Mouse (Mus musculus): ENCODE results near the gene Scly. TPM values are rescaled to one million over a fixed set of nuclear protein-coding genes. Genes with fewer than 3 reads are reported as not detected.

Gene Scly
- polyA plus RNA-seq, 1 experiment: 10.2 TPM

- no peaks in the 10 kb centered on the region for H3K27me3 ChIP-seq (ENCODE audit: control insufficient read depth, insufficient read depth, insufficient read length)
- peak within 1 kb of the TSS; percentile 88 for H3ac ChIP-seq (ENCODE audit: control insufficient read depth, insufficient read length, low read depth)
- peak within 1 kb of the TSS; percentile 34 for H3K4me3 ChIP-seq (ENCODE audit: insufficient read depth, poor library complexity, severe bottlenecking)
- peaks cover 10% of the 10 kb centered on the region for H3K79me2 ChIP-seq (ENCODE audit: control insufficient read depth, insufficient read depth)
- peaks cover 3% of the 10 kb centered on the region for H3K79me3 ChIP-seq (ENCODE audit: low read depth)
- H3K36me3 ChIP-seq (ENCODE audit: control insufficient read depth, insufficient read depth): peaks cover 10% of the 10 kb centered on the region
- peak; percentile 98 for TF ChIP-seq CTCF (IDR thresholded peaks at IDR 0.05; ENCODE audit: control insufficient read depth, insufficient read depth, insufficient read length)
- no peak for TF ChIP-seq MYOD1 (IDR thresholded peaks at IDR 0.05; ENCODE audit: control insufficient read depth, insufficient read length, low read depth)
- TF ChIP-seq MYOG (IDR thresholded peaks at IDR 0.05; ENCODE audit: control insufficient read depth, extremely low read depth, insufficient read length): no peak
- no peak for TF ChIP-seq FOSL1 (IDR thresholded peaks at IDR 0.05; ENCODE audit: insufficient read depth, low read length, poor library complexity, severe bottlenecking)
- no peak for TF ChIP-seq USF1 (IDR thresholded peaks at IDR 0.05; ENCODE audit: low read depth)
- TF ChIP-seq MAX (IDR thresholded peaks at IDR 0.05): no peak
- no peak for TF ChIP-seq CEBPB (IDR thresholded peaks at IDR 0.05; ENCODE audit: low read depth)
Observed at GRCm38 (mm10) chr1:91366215-91367108, 68.3 kb downstream of the Scly start, which contains the start of gene Erfe. Erfe (plus strand) TSS chr1:91366430.

GRCm38 (mm10) chr1:91367295-91367694 lies 69.2 kb downstream of the Scly start:
- H3K27me3 ChIP-seq (ENCODE audit: control insufficient read depth, insufficient read depth, insufficient read length): no peaks in the 10 kb centered on the region
- peaks cover 3% of the 10 kb centered on the region for H3K79me3 ChIP-seq (ENCODE audit: low read depth)
- TF ChIP-seq CEBPB (IDR thresholded peaks at IDR 0.05; ENCODE audit: low read depth) (no peak), MYOG (IDR thresholded peaks at IDR 0.05; ENCODE audit: control insufficient read depth, extremely low read depth, insufficient read length) (no peak), CTCF (IDR thresholded peaks at IDR 0.05; ENCODE audit: control insufficient read depth, insufficient read depth, insufficient read length) (no peak), MAX (IDR thresholded peaks at IDR 0.05) (no peak)
- no peak overlapping the region for H3K4me3 ChIP-seq (ENCODE audit: insufficient read depth, poor library complexity, severe bottlenecking)
- peaks cover 17% of the 10 kb centered on the region for H3K36me3 ChIP-seq (ENCODE audit: control insufficient read depth, insufficient read depth)
- H3ac ChIP-seq (ENCODE audit: control insufficient read depth, insufficient read length, low read depth): no peak overlapping the region
- H3K79me2 ChIP-seq (ENCODE audit: control insufficient read depth, insufficient read depth): peaks cover 10% of the 10 kb centered on the region

GRCm38 (mm10) chr1:91369408-91369807 lies 71.3 kb downstream of the Scly start:
- H3K36me3 ChIP-seq (ENCODE audit: control insufficient read depth, insufficient read depth): peaks cover 35% of the 10 kb centered on the region
- no peaks in the 10 kb centered on the region for H3K27me3 ChIP-seq (ENCODE audit: control insufficient read depth, insufficient read depth, insufficient read length)
- H3K79me2 ChIP-seq (ENCODE audit: control insufficient read depth, insufficient read depth): peaks cover 10% of the 10 kb centered on the region
- H3K4me3 ChIP-seq (ENCODE audit: insufficient read depth, poor library complexity, severe bottlenecking): no peak overlapping the region
- TF ChIP-seq MYOG (IDR thresholded peaks at IDR 0.05; ENCODE audit: control insufficient read depth, extremely low read depth, insufficient read length) (no peak), FOSL1 (IDR thresholded peaks at IDR 0.05; ENCODE audit: insufficient read depth, low read length, poor library complexity, severe bottlenecking) (no peak), CTCF (IDR thresholded peaks at IDR 0.05; ENCODE audit: control insufficient read depth, insufficient read depth, insufficient read length) (no peak), MYOD1 (IDR thresholded peaks at IDR 0.05; ENCODE audit: control insufficient read depth, insufficient read length, low read depth) (no peak), CEBPB (IDR thresholded peaks at IDR 0.05; ENCODE audit: low read depth) (no peak), USF1 (IDR thresholded peaks at IDR 0.05; ENCODE audit: low read depth) (no peak), MAX (IDR thresholded peaks at IDR 0.05) (no peak)
- peaks cover 3% of the 10 kb centered on the region for H3K79me3 ChIP-seq (ENCODE audit: low read depth)
- H3ac ChIP-seq (ENCODE audit: control insufficient read depth, insufficient read length, low read depth): no peak overlapping the region

GRCm38 (mm10) chr1:91370055-91370454 lies 71.9 kb downstream of the Scly start:
- H3K4me3 ChIP-seq (ENCODE audit: insufficient read depth, poor library complexity, severe bottlenecking): no peak overlapping the region
- H3ac ChIP-seq (ENCODE audit: control insufficient read depth, insufficient read length, low read depth): no peak overlapping the region
- H3K27me3 ChIP-seq (ENCODE audit: control insufficient read depth, insufficient read depth, insufficient read length): no peaks in the 10 kb centered on the region
- H3K79me3 ChIP-seq (ENCODE audit: low read depth): peaks cover 3% of the 10 kb centered on the region
- peaks cover 42% of the 10 kb centered on the region for H3K36me3 ChIP-seq (ENCODE audit: control insufficient read depth, insufficient read depth)
- peaks cover 10% of the 10 kb centered on the region for H3K79me2 ChIP-seq (ENCODE audit: control insufficient read depth, insufficient read depth)
- TF ChIP-seq CEBPB (IDR thresholded peaks at IDR 0.05; ENCODE audit: low read depth) (no peak), MYOD1 (IDR thresholded peaks at IDR 0.05; ENCODE audit: control insufficient read depth, insufficient read length, low read depth) (no peak), MAX (IDR thresholded peaks at IDR 0.05) (no peak), MYOG (IDR thresholded peaks at IDR 0.05; ENCODE audit: control insufficient read depth, extremely low read depth, insufficient read length) (no peak), FOSL1 (IDR thresholded peaks at IDR 0.05; ENCODE audit: insufficient read depth, low read length, poor library complexity, severe bottlenecking) (no peak), USF1 (IDR thresholded peaks at IDR 0.05; ENCODE audit: low read depth) (no peak), CTCF (IDR thresholded peaks at IDR 0.05; ENCODE audit: control insufficient read depth, insufficient read depth, insufficient read length) (no peak)

Other genes starting within 250 kb of the Scly start
- gene Rbm44, start 153.2 kb upstream of the Scly start, polyA plus RNA-seq (2012; fragmentation: generic; extraction: Trizol): not detected
- 2.1 TPM for gene Ramp1, start 118.5 kb upstream of the Scly start, polyA plus RNA-seq (2012; fragmentation: generic; extraction: Trizol)
- 71.0 TPM for gene Ube2f, start 48.0 kb upstream of the Scly start, polyA plus RNA-seq (2012; fragmentation: generic; extraction: Trizol)
- 0.15 TPM for gene Espnl, start 23.7 kb downstream of the Scly start, polyA plus RNA-seq (2012; fragmentation: generic; extraction: Trizol)
- gene Klhl30, start 52.7 kb downstream of the Scly start, polyA plus RNA-seq (2012; fragmentation: generic; extraction: Trizol): 31.3 TPM
- 7.3 TPM for gene Erfe, start 68.1 kb downstream of the Scly start, polyA plus RNA-seq (2012; fragmentation: generic; extraction: Trizol)
- gene Ilkap, start 100.5 kb downstream of the Scly start, polyA plus RNA-seq (2012; fragmentation: generic; extraction: Trizol): 77.6 TPM
- gene Hes6, start 115.7 kb downstream of the Scly start, polyA plus RNA-seq (2012; fragmentation: generic; extraction: Trizol): 87.2 TPM
- 0.96 TPM for gene Per2, start 161.0 kb downstream of the Scly start, polyA plus RNA-seq (2012; fragmentation: generic; extraction: Trizol)
- gene Traf3ip1, start 196.3 kb downstream of the Scly start, polyA plus RNA-seq (2012; fragmentation: generic; extraction: Trizol): 6.0 TPM
- gene Asb1, start 242.2 kb downstream of the Scly start, polyA plus RNA-seq (2012; fragmentation: generic; extraction: Trizol): 12.2 TPM